Mouse (Mus musculus) liver, embryonic 14.5 days (tissue): ENCODE results near the gene Poldip2. TPM values are rescaled to one million over a fixed set of nuclear protein-coding genes. Genes with fewer than 3 reads are reported as not detected.
A peak's percentile ranks its signal among the peaks of the same experiment; 100 is the strongest.

Experiments used
- ATAC-seq: fragments of 200-750 bp; cut with Nextera tagmentation; 2 replicates; pipeline ENCODE4 v1.8.0; 2017; ENCODE audit warnings: moderate number of reproducible peaks, mild to moderate bottlenecking, moderate library complexity; ENCODE audit not compliant: insufficient read depth
- DNase-seq, 3 experiments: peaks; one replicate each; pipeline ENCODE4 v3.0.0-alpha.2; 2012 to 2013; ENCODE audit warnings: low read depth in 3 of 3, low spot score in 3 of 3
- H3K27ac ChIP-seq: fragments of 300-500 bp; sonication (generic); 2 replicates; pipeline ENCODE4 v1.5.1; 2014; ENCODE audit warnings: moderate library complexity, mild to moderate bottlenecking, control low read depth, inconsistent platforms
- H3K27me3 ChIP-seq: fragments of 300-500 bp; sonication (generic); 2 replicates; pipeline ENCODE4 v1.6.1; 2014; ENCODE audit warnings: mild to moderate bottlenecking, low read length, moderate library complexity; ENCODE audit not compliant: control insufficient read depth, insufficient read depth
- H3K36me3 ChIP-seq: fragments of 300-500 bp; sonication (generic); replicated peaks from 2 replicates; pipeline ENCODE4 v1.6.1; 2014; ENCODE audit warnings: low read depth; ENCODE audit not compliant: control insufficient read depth, insufficient read depth
- H3K4me1 ChIP-seq, 2 experiments: fragments of 200-500 bp in 1 of 2; fragments of 300-500 bp in 1 of 2; sonication (generic) in 1 of 2; replicated peaks; 2 replicates each; pipeline ENCODE4 v1.6.1; 2012 to 2014; ENCODE audit warnings: antibody characterized with exemption in 1 of 2, inconsistent platforms in 1 of 2, low read length in 1 of 2; ENCODE audit not compliant: control insufficient read depth in 2 of 2, insufficient read depth in 2 of 2
- H3K4me2 ChIP-seq: fragments of 300-500 bp; sonication (generic); 2 replicates; pipeline ENCODE4 v1.6.1; 2014; ENCODE audit warnings: low read depth, mild to moderate bottlenecking, control low read depth, moderate library complexity
- H3K4me3 ChIP-seq, 2 experiments: fragments of 200-500 bp in 1 of 2; fragments of 300-500 bp in 1 of 2; sonication (generic) in 1 of 2; 2 replicates each; pipeline ENCODE4 v1.5.1; 2012 to 2014; ENCODE audit warnings: low read depth in 2 of 2, low read length in 2 of 2, mild to moderate bottlenecking in 2 of 2, control low read depth in 1 of 2, inconsistent platforms in 1 of 2, moderate library complexity in 1 of 2; ENCODE audit not compliant: insufficient read depth in 1 of 2
- H3K9ac ChIP-seq: fragments of 300-500 bp; sonication (generic); replicated peaks from 2 replicates; pipeline ENCODE4 v1.6.1; 2014; ENCODE audit warnings: mild to moderate bottlenecking, control low read depth, moderate library complexity
- H3K9me3 ChIP-seq: fragments of 300-500 bp; sonication (generic); 2 replicates; pipeline ENCODE4 v1.6.1; 2016; ENCODE audit warnings: low read length, mixed read lengths; ENCODE audit not compliant: control insufficient read depth
- CTCF ChIP-seq: IDR thresholded peaks from 2 replicates; pipeline ENCODE4 v1.5.1; 2016; ENCODE audit warnings: antibody characterized with exemption, low read depth, control low read depth
- EP300 ChIP-seq: IDR thresholded peaks from 2 replicates; pipeline ENCODE4 v1.6.1; 2016; ENCODE audit warnings: antibody characterized with exemption, low read depth
- WGBS: fragments of 180-500 bp; shearing (Covaris S2); extraction: QIAGEN DNeasy Blood & Tissue Kit; methylation state at CpG from one replicate; pipeline ENCODE4 v1.1.7; 2014; ENCODE audit not compliant: insufficient replicate concordance; 5-methylcytosine and 5-hydroxymethylcytosine counted together
- polyA plus RNA-seq, 2 experiments: library from polyadenylated mRNA; depleted of rRNA in 1 of 2; stranded (reverse) in 1 of 2; unstranded in 1 of 2; fragments of >200 nt; fragmentation: Nextera tagmentation in 1 of 2; extraction: Ambion mirVana in 1 of 2; gene quantifications; 2 replicates each; pipeline versions ENCODE4 v1.2.1 to v1.2.3; 2012 to 2014

Poldip2 gene
- polyA plus RNA-seq, 2 experiments, result 28.2 to 57.2 TPM

DNA sequence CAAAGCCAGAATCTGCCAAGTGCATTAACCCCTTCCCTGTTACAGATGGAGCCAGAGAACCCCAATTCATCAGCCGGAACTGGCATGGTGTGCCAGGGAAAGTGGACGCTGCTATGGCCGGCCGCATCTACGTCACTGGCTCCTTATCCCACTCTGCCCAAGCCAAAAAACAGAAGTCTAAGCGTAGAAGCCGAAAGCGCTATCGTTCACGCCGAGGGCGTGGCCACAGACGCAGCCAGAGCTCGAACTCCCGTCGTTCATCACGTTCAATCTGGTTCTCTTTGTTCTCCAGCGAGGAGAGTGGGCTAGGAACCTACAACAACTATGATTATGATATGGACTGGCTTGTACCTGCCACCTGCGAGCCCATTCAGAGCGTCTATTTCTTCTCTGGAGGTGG, 10.5 kb upstream of the Poldip2 start:
- Histone ChIP-seq H3K4me2 (peak overlapping the region; percentile 41), H3K27me3 (peaks cover 16% of the 10 kb centered on the region), H3K9me3 (no peaks in the 10 kb centered on the region), H3K9ac (no peak overlapping the region), H3K4me3 (no peak overlapping the region), H3K36me3 (no peaks in the 10 kb centered on the region; the same call in 1 of the 2 replicates), H3K4me1 (no peaks in the 10 kb centered on the region; a peak in 1 of 4 replicates), H3K27ac (no peak overlapping the region)
- ATAC-seq (no peak), DNase-seq (no peak)
- TF ChIP-seq CTCF (no peak), EP300 (no peak)
- 60% methylated on average over 20 of the region's 20 CpGs for WGBS

GRCm38 (mm10) chr11:78502909-78503650, 8.9 kb upstream of the Poldip2 start, which contains the start of gene Sebox:
Gene Sebox, plus strand, starts transcription at chr11:78503447.
- DNase-seq, result no peak
- Histone ChIP-seq H3K9me3 (no peaks in the 10 kb centered on the region), H3K4me1 (no peaks in the 10 kb centered on the region), H3K27ac (no peak within 1 kb of the TSS), H3K4me2 (no peak within 1 kb of the TSS), H3K9ac (no peak within 1 kb of the TSS), H3K36me3 (peaks cover 8% of the 10 kb centered on the region), H3K4me3 (no peak within 1 kb of the TSS), H3K27me3 (peaks cover 7% of the 10 kb centered on the region)
- TF ChIP-seq CTCF, result no peak
- whole genome bisulfite sequencing, result 58% methylated on average over 7 of the region's 7 CpGs
- no peak for ATAC-seq

DNA sequence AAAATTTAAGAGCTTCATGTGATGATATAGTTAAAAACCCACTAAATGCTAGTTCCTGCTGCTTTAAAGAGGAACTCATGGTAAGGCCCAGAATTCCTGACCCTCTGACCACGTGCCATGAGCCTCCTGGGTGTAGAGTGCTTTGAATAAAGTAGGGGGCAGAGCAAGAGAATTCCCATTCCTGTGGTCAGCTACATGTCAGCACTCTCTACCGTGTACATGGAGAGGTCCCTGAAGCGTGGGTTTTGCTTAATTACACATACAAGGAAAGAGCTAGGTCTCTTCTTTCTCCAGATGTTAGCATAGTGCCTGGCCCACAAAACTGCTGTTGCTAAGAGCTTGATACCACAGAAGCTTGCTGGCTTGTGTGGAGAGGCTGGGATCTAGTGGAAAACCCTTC, 6.6 kb upstream of the Poldip2 start:
- no peaks in the 10 kb centered on the region for H3K9me3 ChIP-seq
- ATAC-seq (no peak), DNase-seq (no peak)
- TF ChIP-seq EP300 (no peak), CTCF (no peak)
- no peaks in the 10 kb centered on the region; the same call in 1 of the 2 replicates for H3K27me3 ChIP-seq
- no peak overlapping the region for H3K27ac ChIP-seq
- peaks cover 15% of the 10 kb centered on the region for H3K36me3 ChIP-seq
- no peak overlapping the region for H3K9ac ChIP-seq
- no peaks in the 10 kb centered on the region for H3K4me1 ChIP-seq
- H3K4me3 ChIP-seq, result no peak overlapping the region
- 70% methylated on average over 3 of the region's 3 CpGs for WGBS
- H3K4me2 ChIP-seq, result no peak overlapping the region

GRCm38 (mm10) chr11:78509148-78509547, 2.8 kb upstream of the Poldip2 start:
- no peak for ATAC-seq

DNA sequence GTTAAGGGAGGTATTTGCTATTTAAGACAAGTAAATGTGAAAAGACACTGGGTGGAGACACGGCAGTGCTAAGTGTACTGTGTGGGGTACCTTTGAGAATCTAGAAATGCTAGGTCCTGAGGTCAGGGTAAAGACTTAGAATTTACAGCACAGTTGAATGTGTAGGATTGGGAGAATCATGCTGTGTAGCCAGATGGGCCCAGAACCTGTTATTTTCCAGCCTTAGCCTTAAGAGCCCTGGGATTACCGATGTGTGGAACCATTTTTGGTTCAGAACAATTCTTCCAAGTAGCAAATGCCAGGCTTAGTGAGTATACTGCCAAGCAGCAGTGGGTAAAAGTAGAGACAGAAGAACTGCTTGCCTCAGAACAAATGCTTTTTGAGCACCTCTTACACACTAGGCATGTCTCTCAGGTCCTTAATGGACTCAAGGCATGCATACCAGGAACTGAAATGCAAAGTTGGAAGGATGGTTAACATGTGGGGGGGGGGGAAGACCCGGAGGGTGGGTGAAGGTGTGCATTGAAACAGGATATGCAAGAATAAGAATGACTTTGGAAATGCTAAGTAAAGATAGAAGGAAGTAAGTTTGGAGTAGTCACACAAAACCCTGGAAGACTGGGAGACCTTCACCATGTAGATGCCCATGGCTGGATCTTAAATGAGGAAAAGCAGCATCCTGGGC, 1.3 kb downstream of the Poldip2 start:
- 58% methylated on average over 3 of the region's 3 CpGs for WGBS

More at GRCm38 (mm10) chr11:78509148-78509547, 2.8 kb upstream of the Poldip2 start:
- peaks cover 4 to 11% of the 10 kb centered on the region in 2 experiments; a peak in 3 of 4 replicates for H3K4me1 ChIP-seq
- H3K9me3 ChIP-seq, result no peaks in the 10 kb centered on the region
- no peak for DNase-seq
- H3K27me3 ChIP-seq, result no peaks in the 10 kb centered on the region
- no peak overlapping the region for H3K9ac ChIP-seq
- peaks cover 15% of the 10 kb centered on the region for H3K36me3 ChIP-seq
- no peak overlapping the region for H3K27ac ChIP-seq
- TF ChIP-seq EP300 (no peak), CTCF (peak; percentile 51)
- H3K4me2 ChIP-seq, result no peak overlapping the region
- no peak overlapping the region for H3K4me3 ChIP-seq
- 61% methylated on average over 5 of the region's 5 CpGs for WGBS

More for the DNA sequence above, 1.3 kb downstream of the Poldip2 start:
- H3K27ac ChIP-seq, result no peak overlapping the region
- H3K4me3 ChIP-seq, result peak overlapping the region in 1 of 2 experiments; percentile 75; a peak in 2 of 4 replicates
- H3K4me2 ChIP-seq, result peak overlapping the region; percentile 81
- no peaks in the 10 kb centered on the region for H3K27me3 ChIP-seq
- TF ChIP-seq CTCF, result no peak
- no peak for TF ChIP-seq EP300
- ATAC-seq (no peak), DNase-seq (no peak)
- no peaks in the 10 kb centered on the region for H3K9me3 ChIP-seq
- H3K4me1 ChIP-seq, result peaks cover 4 to 11% of the 10 kb centered on the region in 2 experiments; a peak in 3 of 4 replicates
- peaks cover 27% of the 10 kb centered on the region for H3K36me3 ChIP-seq
- peak overlapping the region; percentile 84 for H3K9ac ChIP-seq
